Mouse (Mus musculus): ENCODE measurements around the gene Rarres2. TPM values are rescaled to one million over a fixed set of nuclear protein-coding genes. Genes with fewer than 3 reads are reported as not detected.
A peak's percentile ranks its signal among the peaks of the same experiment; 100 is the strongest.

Gene Rarres2
- polyA plus RNA-seq, 1 experiment from 2014 or later = 50.4 TPM

GRCm38 (mm10) chr6:48578736-48579135, 6.1 kb upstream of the Rarres2 start:
- Histone ChIP-seq H3K9ac (no peak overlapping the region), H3K27me3 (no peaks in the 10 kb centered on the region), H3K27ac (peak overlapping the region; percentile 81), H3K4me3 (no peak overlapping the region), H3K4me1 (replicated peaks) (peaks cover 28% of the 10 kb centered on the region), H3K4me2 (no peak overlapping the region), H3K36me3 (no peaks in the 10 kb centered on the region), H3K9me3 (replicated peaks) (no peaks in the 10 kb centered on the region)
- 50% methylated on average over 5 of the region's 5 CpGs for WGBS
- no peak for ATAC-seq (replicated peaks; ENCODE audit: insufficient number of reproducible peaks, insufficient read depth, low FRiP score, low read depth)

- H3K9ac ChIP-seq = no peak overlapping the region
- H3K36me3 ChIP-seq = no peaks in the 10 kb centered on the region
- H3K9me3 ChIP-seq (replicated peaks) = no peaks in the 10 kb centered on the region
- no peaks in the 10 kb centered on the region for H3K27me3 ChIP-seq
- no peak overlapping the region for H3K4me3 ChIP-seq
- H3K27ac ChIP-seq = peak overlapping the region; percentile 53
- 54% methylated on average over 3 of the region's 3 CpGs for WGBS
- ATAC-seq (replicated peaks; ENCODE audit: insufficient number of reproducible peaks, insufficient read depth, low FRiP score, low read depth) = no peak
- H3K4me2 ChIP-seq = no peak overlapping the region
- peaks cover 29% of the 10 kb centered on the region for H3K4me1 ChIP-seq (replicated peaks)
These were observed 1.4 kb upstream of the Rarres2 start for GRCm38 (mm10) chr6:48573981-48574380.

- H3K9me3 ChIP-seq (replicated peaks) = no peaks in the 10 kb centered on the region
- no peak for ATAC-seq (replicated peaks; ENCODE audit: insufficient number of reproducible peaks, insufficient read depth, low FRiP score, low read depth)
- H3K36me3 ChIP-seq = no peaks in the 10 kb centered on the region
- no peaks in the 10 kb centered on the region for H3K27me3 ChIP-seq
- no peak overlapping the region for H3K4me2 ChIP-seq
- peaks cover 36% of the 10 kb centered on the region for H3K4me1 ChIP-seq (replicated peaks)
- H3K9ac ChIP-seq = no peak overlapping the region
- peak overlapping the region; percentile 71 for H3K27ac ChIP-seq
- no peak overlapping the region for H3K4me3 ChIP-seq
- WGBS = 33% methylated on average over 10 of the region's 10 CpGs
These were observed 691 bp upstream of the Rarres2 start for GRCm38 (mm10) chr6:48573280-48573679.

GRCm38 (mm10) chr6:48572014-48572413, 575 bp downstream of the Rarres2 start:
- Histone ChIP-seq H3K27me3 (no peaks in the 10 kb centered on the region), H3K4me3 (peak overlapping the region; percentile 16), H3K4me1 (replicated peaks) (peaks cover 45% of the 10 kb centered on the region), H3K9ac (no peak overlapping the region), H3K9me3 (replicated peaks) (no peaks in the 10 kb centered on the region), H3K36me3 (no peaks in the 10 kb centered on the region), H3K27ac (peak overlapping the region; percentile 71), H3K4me2 (peak overlapping the region; percentile 31)
- WGBS = 90% methylated on average over 5 of the region's 5 CpGs
- ATAC-seq (replicated peaks; ENCODE audit: insufficient number of reproducible peaks, insufficient read depth, low FRiP score, low read depth) = no peak

- Histone ChIP-seq H3K4me2 (peak overlapping the region; percentile 54), H3K4me3 (peak overlapping the region; percentile 23), H3K4me1 (replicated peaks) (peaks cover 60% of the 10 kb centered on the region)
These were observed 3.4 kb downstream of the Rarres2 start for GRCm38 (mm10) chr6:48569065-48569807.

GRCm38 (mm10) chr6:48568036-48568984, 4.3 kb downstream of the Rarres2 start:
- peak; percentile 69 for ATAC-seq (replicated peaks; ENCODE audit: insufficient number of reproducible peaks, insufficient read depth, low FRiP score, low read depth)
- 35% methylated on average over 21 of the region's 21 CpGs for WGBS

More at GRCm38 (mm10) chr6:48569065-48569807, 3.4 kb downstream of the Rarres2 start:
- H3K27ac ChIP-seq = peak overlapping the region; percentile 81
- WGBS = 34% methylated on average over 8 of the region's 8 CpGs
- H3K9ac ChIP-seq = no peak overlapping the region
- no peak for ATAC-seq (replicated peaks; ENCODE audit: insufficient number of reproducible peaks, insufficient read depth, low FRiP score, low read depth)
- peaks cover 5% of the 10 kb centered on the region for H3K36me3 ChIP-seq
- H3K9me3 ChIP-seq (replicated peaks) = no peaks in the 10 kb centered on the region
- H3K27me3 ChIP-seq = no peaks in the 10 kb centered on the region

GRCm38 (mm10) chr6:48566312-48566711, 6.3 kb downstream of the Rarres2 start:
- Histone ChIP-seq H3K36me3 (peaks cover 5% of the 10 kb centered on the region), H3K4me3 (no peak overlapping the region), H3K4me2 (no peak overlapping the region), H3K9me3 (replicated peaks) (no peaks in the 10 kb centered on the region), H3K4me1 (replicated peaks) (peaks cover 41% of the 10 kb centered on the region), H3K27me3 (no peaks in the 10 kb centered on the region), H3K9ac (no peak overlapping the region), H3K27ac (peak overlapping the region; percentile 67)
- WGBS = 19% methylated on average over 5 of the region's 5 CpGs
- ATAC-seq (replicated peaks; ENCODE audit: insufficient number of reproducible peaks, insufficient read depth, low FRiP score, low read depth) = peak; percentile 54; the same call in 1 of the 2 replicates

More at GRCm38 (mm10) chr6:48568036-48568984, 4.3 kb downstream of the Rarres2 start:
- no peaks in the 10 kb centered on the region for H3K9me3 ChIP-seq (replicated peaks)
- peak overlapping the region; percentile 54 for H3K4me2 ChIP-seq
- H3K36me3 ChIP-seq = peaks cover 5% of the 10 kb centered on the region
- peak overlapping the region; percentile 81 for H3K27ac ChIP-seq
- H3K4me3 ChIP-seq = peak overlapping the region; percentile 23
- H3K4me1 ChIP-seq (replicated peaks) = peaks cover 55% of the 10 kb centered on the region
- H3K9ac ChIP-seq = no peak overlapping the region; the same call in 1 of the 2 replicates
- H3K27me3 ChIP-seq = no peaks in the 10 kb centered on the region

- ATAC-seq (replicated peaks; ENCODE audit: insufficient number of reproducible peaks, insufficient read depth, low FRiP score, low read depth) = no peak
- H3K4me2 ChIP-seq = no peak overlapping the region
- no peaks in the 10 kb centered on the region for H3K27me3 ChIP-seq
- peaks cover 41% of the 10 kb centered on the region for H3K4me1 ChIP-seq (replicated peaks)
- H3K9ac ChIP-seq = no peak overlapping the region
- peaks cover 5% of the 10 kb centered on the region for H3K36me3 ChIP-seq
- WGBS = 69% methylated on average over 4 of the region's 4 CpGs
- peak overlapping the region; percentile 67 for H3K27ac ChIP-seq
- no peak overlapping the region for H3K4me3 ChIP-seq
- no peaks in the 10 kb centered on the region for H3K9me3 ChIP-seq (replicated peaks)
These were observed 6.8 kb downstream of the Rarres2 start for GRCm38 (mm10) chr6:48565693-48566310.

- Histone ChIP-seq H3K36me3 (peaks cover 7% of the 10 kb centered on the region; the same call in 1 of the 2 replicates), H3K27me3 (no peaks in the 10 kb centered on the region), H3K4me2 (no peak overlapping the region), H3K27ac (no peak overlapping the region), H3K9ac (no peak overlapping the region), H3K9me3 (replicated peaks) (no peaks in the 10 kb centered on the region), H3K4me1 (replicated peaks) (peaks cover 14% of the 10 kb centered on the region), H3K4me3 (no peak overlapping the region)
- 79% methylated on average over 3 of the region's 3 CpGs for WGBS
- no peak for ATAC-seq (replicated peaks; ENCODE audit: insufficient number of reproducible peaks, insufficient read depth, low FRiP score, low read depth)
These were observed 16.6 kb downstream of the Rarres2 start for GRCm38 (mm10) chr6:48555956-48556355.

GRCm38 (mm10) chr6:48555104-48555890, 17.3 kb downstream of the Rarres2 start:
- H3K4me3 ChIP-seq = peak overlapping the region; percentile 64
- peaks cover 7% of the 10 kb centered on the region; the same call in 1 of the 2 replicates for H3K36me3 ChIP-seq
- H3K9me3 ChIP-seq (replicated peaks) = no peaks in the 10 kb centered on the region
- peak overlapping the region; percentile 98 for H3K27ac ChIP-seq
- WGBS = 29% methylated on average over 14 of the region's 14 CpGs
- H3K4me2 ChIP-seq = peak overlapping the region; percentile 75
- no peaks in the 10 kb centered on the region for H3K27me3 ChIP-seq
- ATAC-seq (replicated peaks; ENCODE audit: insufficient number of reproducible peaks, insufficient read depth, low FRiP score, low read depth) = peak; percentile 84
- H3K4me1 ChIP-seq (replicated peaks) = peaks cover 14% of the 10 kb centered on the region
- peak overlapping the region; percentile 61 for H3K9ac ChIP-seq

Data from heart, embryonic 15.5 days (tissue).